Mouse (Mus musculus) small intestine, adult 2 months (tissue): Measurements from ENCODE around the gene AI467606.

Source experiments
- CTCF ChIP-seq: fragments of 200-500 bp; IDR thresholded peaks from 2 replicates; pipeline ENCODE4 v1.5.1; 2012; ENCODE audit warnings: low read depth, mild to moderate bottlenecking, control low read depth, inconsistent platforms, low read length, moderate library complexity, mixed read lengths; ENCODE audit not compliant: insufficient replicate concordance, insufficient read length; ENCODE audit errors: extremely low read depth
- POLR2A ChIP-seq: fragments of 200-500 bp; IDR thresholded peaks from 2 replicates; pipeline ENCODE4 v1.6.1; 2012; ENCODE audit warnings: low read depth, mild to moderate bottlenecking, control low read depth, inconsistent platforms, low read length, moderate library complexity

- TF ChIP-seq CTCF (no peak), POLR2A (no peak)
Observed at GRCm38 (mm10) chr7:127090154-127091113, 725 bp upstream of the AI467606 start.
